Mouse (Mus musculus) heart, embryonic 14.5 days (tissue): ENCODE results near the gene Tent5c. TPM values are rescaled to one million over a fixed set of nuclear protein-coding genes. Genes with fewer than 3 reads are reported as not detected.

Experiments
- ATAC-seq: fragments of 200-750 bp; cut with Nextera tagmentation; 2 replicates; pipeline ENCODE4 v1.8.0; 2017; ENCODE audit warnings: low read depth, moderate TSS enrichment; ENCODE audit not compliant: insufficient number of reproducible peaks, insufficient read depth, low FRiP score
- H3K27ac ChIP-seq, 2 experiments: fragments of 200-500 bp in 1 of 2; fragments of 300-500 bp in 1 of 2; sonication (generic) in 1 of 2; replicated peaks in 1 of 2; 2 replicates each; pipeline ENCODE4 v1.5.1; 2012 to 2014; ENCODE audit warnings: low read depth in 2 of 2, low read length in 2 of 2, control low read depth in 1 of 2, mild to moderate bottlenecking in 1 of 2, mixed read lengths in 1 of 2; ENCODE audit not compliant: control insufficient read depth in 1 of 2, insufficient read depth in 1 of 2
- H3K27me3 ChIP-seq: fragments of 300-500 bp; sonication (generic); 2 replicates; pipeline ENCODE4 v1.6.1; 2014; ENCODE audit warnings: mild to moderate bottlenecking, low read length, control low read depth; ENCODE audit not compliant: control insufficient read depth, insufficient read depth
- H3K36me3 ChIP-seq: fragments of 300-500 bp; sonication (generic); 2 replicates; pipeline ENCODE4 v1.6.1; 2014; ENCODE audit warnings: mild to moderate bottlenecking, control low read depth, low read length, mixed read lengths; ENCODE audit not compliant: control insufficient read depth, insufficient read depth
- H3K4me1 ChIP-seq, 2 experiments: fragments of 200-500 bp in 1 of 2; fragments of 300-500 bp in 1 of 2; sonication (generic) in 1 of 2; 2 replicates each; pipeline ENCODE4 v1.6.1; 2012 to 2014; ENCODE audit warnings: low read length in 2 of 2, control low read depth in 1 of 2, mixed read lengths in 1 of 2; ENCODE audit not compliant: control insufficient read depth in 2 of 2, insufficient read depth in 2 of 2
- H3K4me2 ChIP-seq: fragments of 300-500 bp; sonication (generic); 2 replicates; pipeline ENCODE4 v1.6.1; 2014; ENCODE audit warnings: mild to moderate bottlenecking, low read length
- H3K4me3 ChIP-seq, 2 experiments: fragments of 200-500 bp in 1 of 2; fragments of 300-500 bp in 1 of 2; sonication (generic) in 1 of 2; 2 replicates each; pipeline ENCODE4 v1.5.1; 2012 to 2014; ENCODE audit warnings: low read length in 2 of 2, mild to moderate bottlenecking in 2 of 2, control low read depth in 1 of 2, low read depth in 1 of 2, moderate library complexity in 1 of 2; ENCODE audit not compliant: control insufficient read depth in 1 of 2, insufficient read depth in 1 of 2
- H3K9ac ChIP-seq: fragments of 300-500 bp; sonication (generic); 2 replicates; pipeline ENCODE4 v1.6.1; 2014; ENCODE audit warnings: mild to moderate bottlenecking, low read length
- H3K9me3 ChIP-seq: fragments of 300-500 bp; sonication (generic); 2 replicates; pipeline ENCODE4 v1.6.1; 2016; ENCODE audit warnings: low read length, control low read depth; ENCODE audit not compliant: control insufficient read depth
- WGBS: fragments of 180-500 bp; shearing (Covaris S2); extraction: QIAGEN DNeasy Blood & Tissue Kit; methylation state at CpG from one replicate; pipeline ENCODE4 v1.1.7; 2014; 5-methylcytosine and 5-hydroxymethylcytosine counted together
- polyA plus RNA-seq: library from polyadenylated mRNA; unstranded; fragments of >200 nt; fragmentation: Nextera tagmentation; extraction: Ambion mirVana; gene quantifications from 2 replicates; pipeline ENCODE4 v1.2.1, GENCODE M21; 2014

The Tent5c gene
- polyA plus RNA-seq, 1 experiment from 2014 or later = 7.7 TPM

- Histone ChIP-seq H3K27me3 (no peaks in the 10 kb centered on the region), H3K27ac (no peak overlapping the region), H3K9me3 (no peaks in the 10 kb centered on the region), H3K9ac (no peak overlapping the region), H3K4me2 (no peak overlapping the region), H3K4me1 (peaks cover 15 to 22% of the 10 kb centered on the region in 2 experiments), H3K36me3 (no peaks in the 10 kb centered on the region), H3K4me3 (no peak overlapping the region)
- no peak for ATAC-seq
- 77% methylated on average over 10 of the region's 10 CpGs for WGBS
These were observed 66.5 kb downstream of the Tent5c start for GRCm38 (mm10) chr3:100422392-100423167.

- no peak overlapping the region for H3K27ac ChIP-seq
- WGBS = 80% methylated on average over 6 of the region's 6 CpGs
- H3K27me3 ChIP-seq = no peaks in the 10 kb centered on the region
- no peak overlapping the region for H3K4me2 ChIP-seq
- H3K9me3 ChIP-seq = no peaks in the 10 kb centered on the region
- H3K36me3 ChIP-seq = no peaks in the 10 kb centered on the region
- H3K4me3 ChIP-seq = no peak overlapping the region
- H3K9ac ChIP-seq = no peak overlapping the region
- ATAC-seq = no peak
- peaks cover 18 to 25% of the 10 kb centered on the region in 2 experiments for H3K4me1 ChIP-seq
These were observed 67.8 kb downstream of the Tent5c start for GRCm38 (mm10) chr3:100421354-100421753.

GRCm38 (mm10) chr3:100420691-100421056 is 68.5 kb downstream of the Tent5c start:
- Histone ChIP-seq H3K9ac (no peak overlapping the region), H3K4me3 (no peak overlapping the region), H3K4me1 (peaks cover 18 to 31% of the 10 kb centered on the region in 2 experiments), H3K36me3 (no peaks in the 10 kb centered on the region), H3K4me2 (no peak overlapping the region), H3K27me3 (no peaks in the 10 kb centered on the region), H3K9me3 (no peaks in the 10 kb centered on the region), H3K27ac (no peak overlapping the region)
- ATAC-seq = no peak
- 45% methylated on average over 5 of the region's 5 CpGs for WGBS

GRCm38 (mm10) chr3:100419962-100420690 is 69.0 kb downstream of the Tent5c start:
- peaks cover 18 to 34% of the 10 kb centered on the region in 2 experiments for H3K4me1 ChIP-seq
- WGBS = 64% methylated on average over 10 of the region's 10 CpGs
- H3K4me3 ChIP-seq = no peak overlapping the region
- H3K27me3 ChIP-seq = no peaks in the 10 kb centered on the region
- H3K9ac ChIP-seq = no peak overlapping the region
- no peak for ATAC-seq
- H3K4me2 ChIP-seq = no peak overlapping the region
- H3K9me3 ChIP-seq = no peaks in the 10 kb centered on the region
- H3K27ac ChIP-seq = no peak overlapping the region
- no peaks in the 10 kb centered on the region for H3K36me3 ChIP-seq

GRCm38 (mm10) chr3:100418387-100418786 is 70.7 kb downstream of the Tent5c start:
- Histone ChIP-seq H3K4me2 (no peak overlapping the region; the same call in 1 of the 2 replicates), H3K27me3 (no peaks in the 10 kb centered on the region), H3K36me3 (no peaks in the 10 kb centered on the region), H3K9ac (no peak overlapping the region), H3K4me3 (no peak overlapping the region), H3K4me1 (peaks cover 18 to 34% of the 10 kb centered on the region in 2 experiments), H3K9me3 (no peaks in the 10 kb centered on the region), H3K27ac (no peak overlapping the region)
- WGBS = 15% methylated on average over 1 of the region's 1 CpGs
- ATAC-seq = no peak

GRCm38 (mm10) chr3:100417772-100418311 is 71.3 kb downstream of the Tent5c start:
- no peaks in the 10 kb centered on the region for H3K36me3 ChIP-seq
- WGBS = 28% methylated on average over 10 of the region's 10 CpGs
- peaks cover 18 to 34% of the 10 kb centered on the region in 2 experiments for H3K4me1 ChIP-seq
- H3K9ac ChIP-seq = no peak overlapping the region
- H3K4me2 ChIP-seq = peak overlapping the region; percentile 24; the same call in 1 of the 2 replicates
- H3K9me3 ChIP-seq = no peaks in the 10 kb centered on the region
- ATAC-seq = no peak
- no peaks in the 10 kb centered on the region for H3K27me3 ChIP-seq
- H3K27ac ChIP-seq = peak overlapping the region in 1 of 2 experiments; percentile 17; a peak in 1 of 4 replicates
- no peak overlapping the region for H3K4me3 ChIP-seq

GRCm38 (mm10) chr3:100415671-100416070 is 73.5 kb downstream of the Tent5c start:
- Histone ChIP-seq H3K4me2 (no peak overlapping the region), H3K36me3 (no peaks in the 10 kb centered on the region), H3K27ac (no peak overlapping the region), H3K4me1 (peaks cover 18 to 34% of the 10 kb centered on the region in 2 experiments), H3K9ac (no peak overlapping the region), H3K9me3 (no peaks in the 10 kb centered on the region), H3K4me3 (no peak overlapping the region), H3K27me3 (no peaks in the 10 kb centered on the region)
- 50% methylated on average over 5 of the region's 5 CpGs for WGBS
- ATAC-seq = no peak
